Mouse (Mus musculus): ENCODE measurements at regions not wholly inside any gene's neighbourhood (a gene's known extent, or its start where the extent isn't known, plus 50 kb on each side); places are given as distances from the start of the nearest gene placed in this dataset.

GRCm38 (mm10) chr13:94721625-94722024 is 67.1 kb upstream of the Tbca start:
- TF ChIP-seq CTCF (IDR thresholded peaks at IDR 0.05; ENCODE audit: borderline replicate concordance, extremely low read depth, insufficient read depth, insufficient read length) (no peak), POLR2A (IDR thresholded peaks at IDR 0.05; ENCODE audit: borderline replicate concordance, extremely low read depth, insufficient read depth, insufficient read length, poor library complexity, severe bottlenecking) (no peak)

All from brain, embryonic 14.5 days (tissue).